Comparison of ENCODE assay signal across 19 mouse cellular contexts in the genomic region with DNA sequence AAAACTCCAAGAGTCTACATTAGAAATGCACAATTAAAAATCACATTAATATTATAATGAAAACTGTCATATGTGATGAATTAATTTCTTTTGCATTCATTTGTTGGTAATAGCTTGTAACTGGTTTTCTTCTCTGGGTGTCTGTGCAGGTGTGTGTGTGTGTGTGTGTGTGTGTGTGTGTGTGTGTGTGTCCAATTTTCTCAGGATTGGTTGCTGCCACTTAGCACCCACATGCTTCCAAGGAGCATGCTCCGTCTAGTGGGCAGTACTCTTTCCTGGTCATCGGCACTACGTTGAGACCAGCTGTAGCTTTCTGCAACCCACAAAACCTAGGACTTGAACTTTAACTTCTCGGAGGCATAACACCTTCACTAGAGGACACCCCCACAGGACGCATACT. TPM values are rescaled to one million over a fixed set of nuclear protein-coding genes. Genes with fewer than 3 reads are reported as not detected.
DNase-seq lines count a peak whose midpoint lies in the region; ATAC-seq and TF ChIP-seq lines count a peak whose summit lies in the region.
"Had no signal": no experiment of that assay in that cellular context is flagged by ENCODE, and none has a peak within 500 bp of the region (broad histone marks: within the 10 kb centered on the region; RNA-seq: fewer than 3 reads in every experiment).

No protein-coding gene starts in this region.

- no peaks in the 10 kb centered on the region for H3K27me3 ChIP-seq in hindbrain, embryonic 14.5 days (ENCODE audit: control insufficient read depth, insufficient read depth, low read length)
- H3K27me3 ChIP-seq in hindbrain, embryonic 12.5 days = no peaks in the 10 kb centered on the region
- H3K27me3 ChIP-seq in neural tube, embryonic 12.5 days (replicated peaks) = no peaks in the 10 kb centered on the region
- no peaks in the 10 kb centered on the region for H3K27me3 ChIP-seq in neural tube, embryonic 15.5 days (replicated peaks)
- H3K27me3 ChIP-seq in hindbrain, postnatal 0 days (ENCODE audit: insufficient read depth, low read length) = no peaks in the 10 kb centered on the region
- H3K27me3 ChIP-seq: embryonic facial prominence, embryonic 15.5 days; liver, embryonic 15.5 days; lung, embryonic 15.5 days had no signal

- no peak overlapping the region for H3K9ac ChIP-seq in hindbrain, embryonic 14.5 days
- H3K9ac ChIP-seq in hindbrain, embryonic 12.5 days = no peak overlapping the region
- H3K9ac ChIP-seq in neural tube, embryonic 12.5 days = no peak overlapping the region
- H3K9ac ChIP-seq in neural tube, embryonic 15.5 days (replicated peaks) = no peak overlapping the region
- no peak overlapping the region for H3K9ac ChIP-seq in hindbrain, postnatal 0 days (replicated peaks; ENCODE audit: low read length)
- H3K9ac ChIP-seq: embryonic facial prominence, embryonic 15.5 days; liver, embryonic 15.5 days; lung, embryonic 15.5 days had no signal

- H3K27ac ChIP-seq in hindbrain, embryonic 14.5 days = no peak overlapping the region
- no peak overlapping the region for H3K27ac ChIP-seq in hindbrain, embryonic 12.5 days
- H3K27ac ChIP-seq in neural tube, embryonic 12.5 days = no peak overlapping the region
- no peak overlapping the region for H3K27ac ChIP-seq in neural tube, embryonic 15.5 days (replicated peaks)
- no peak overlapping the region for H3K27ac ChIP-seq in hindbrain, postnatal 0 days
- H3K27ac ChIP-seq: embryonic facial prominence, embryonic 15.5 days; kidney, postnatal 0 days; liver, embryonic 15.5 days; lung, embryonic 15.5 days had no signal

- WGBS in hindbrain, embryonic 14.5 days = 91% methylated on average over 5 of the region's 5 CpGs
- WGBS in hindbrain, embryonic 12.5 days = 95% methylated on average over 5 of the region's 5 CpGs
- 90% methylated on average over 5 of the region's 5 CpGs for WGBS in neural tube, embryonic 12.5 days
- WGBS in neural tube, embryonic 15.5 days = 89% methylated on average over 5 of the region's 5 CpGs
- 89% methylated on average over 5 of the region's 5 CpGs for WGBS in hindbrain, postnatal 0 days

- H3K4me3 ChIP-seq in hindbrain, embryonic 14.5 days (replicated peaks; ENCODE audit: low read length) = no peak overlapping the region
- no peak overlapping the region for H3K4me3 ChIP-seq in hindbrain, embryonic 12.5 days
- H3K4me3 ChIP-seq in neural tube, embryonic 12.5 days = no peak overlapping the region
- H3K4me3 ChIP-seq in neural tube, embryonic 15.5 days (replicated peaks) = no peak overlapping the region
- no peak overlapping the region for H3K4me3 ChIP-seq in hindbrain, postnatal 0 days (ENCODE audit: low read length)
- H3K4me3 ChIP-seq: embryonic facial prominence, embryonic 15.5 days; liver, embryonic 15.5 days; lung, embryonic 15.5 days had no signal

- DNase-seq in hindbrain, embryonic 14.5 days (ENCODE audit: low spot score) = no peak
- no peak for DNase-seq in hindbrain, postnatal 0 days (ENCODE audit: low spot score)
- peak; percentile 22 for DNase-seq in naive thymus-derived CD4-positive, alpha-beta T cell, adult 2 months (ENCODE audit: low read depth)
- no peak for DNase-seq in urinary bladder, adult 2 months (ENCODE audit: low spot score)
- DNase-seq in lung, postnatal 36 days = no peak

- no peak overlapping the region for H3K4me2 ChIP-seq in hindbrain, embryonic 14.5 days (replicated peaks)
- no peak overlapping the region for H3K4me2 ChIP-seq in hindbrain, embryonic 12.5 days (replicated peaks)
- H3K4me2 ChIP-seq in neural tube, embryonic 12.5 days (replicated peaks) = no peak overlapping the region
- no peak overlapping the region for H3K4me2 ChIP-seq in neural tube, embryonic 15.5 days
- no peak overlapping the region for H3K4me2 ChIP-seq in hindbrain, postnatal 0 days (ENCODE audit: low read depth, low read length)
- H3K4me2 ChIP-seq: embryonic facial prominence, embryonic 15.5 days; heart, embryonic 11.5 days; liver, embryonic 15.5 days; lung, embryonic 15.5 days had no signal

- no peak for TF ChIP-seq CTCF in hindbrain, postnatal 0 days (IDR thresholded peaks at IDR 0.05; ENCODE audit: low read depth)

- H3K9me3 ChIP-seq in hindbrain, embryonic 14.5 days (ENCODE audit: control insufficient read depth, low read length) = no peaks in the 10 kb centered on the region
- no peaks in the 10 kb centered on the region for H3K9me3 ChIP-seq in hindbrain, embryonic 12.5 days (replicated peaks)
- no peaks in the 10 kb centered on the region for H3K9me3 ChIP-seq in neural tube, embryonic 12.5 days
- H3K9me3 ChIP-seq in neural tube, embryonic 15.5 days (replicated peaks) = no peaks in the 10 kb centered on the region
- no peaks in the 10 kb centered on the region for H3K9me3 ChIP-seq in hindbrain, postnatal 0 days (ENCODE audit: low read length)
- H3K9me3 ChIP-seq: embryonic facial prominence, embryonic 15.5 days; liver, embryonic 15.5 days; lung, embryonic 15.5 days had no signal

- no peaks in the 10 kb centered on the region for H3K4me1 ChIP-seq in hindbrain, embryonic 14.5 days (replicated peaks; ENCODE audit: control insufficient read depth, insufficient read depth, low read length)
- H3K4me1 ChIP-seq in hindbrain, embryonic 12.5 days = no peaks in the 10 kb centered on the region
- H3K4me1 ChIP-seq in neural tube, embryonic 12.5 days = no peaks in the 10 kb centered on the region
- H3K4me1 ChIP-seq in neural tube, embryonic 15.5 days = 0 out of 2 replicates have a peak, but pooled peaks cover 4% of the 10 kb centered on the region
- no peaks in the 10 kb centered on the region for H3K4me1 ChIP-seq in hindbrain, postnatal 0 days (ENCODE audit: insufficient read depth, low read length)

- H3K36me3 ChIP-seq in hindbrain, embryonic 14.5 days (replicated peaks; ENCODE audit: control insufficient read depth, insufficient read depth) = peaks cover 70% of the 10 kb centered on the region
- H3K36me3 ChIP-seq in hindbrain, embryonic 12.5 days = peaks cover 64% of the 10 kb centered on the region
- H3K36me3 ChIP-seq in neural tube, embryonic 12.5 days = peaks cover 77% of the 10 kb centered on the region
- peaks cover 62% of the 10 kb centered on the region for H3K36me3 ChIP-seq in neural tube, embryonic 15.5 days
- H3K36me3 ChIP-seq in hindbrain, postnatal 0 days (ENCODE audit: insufficient read depth, low read length) = peaks cover 50% of the 10 kb centered on the region

- ATAC-seq in hindbrain, embryonic 14.5 days (ENCODE audit: low FRiP score) = peak; percentile 15; the same call in 1 of the 2 replicates
- ATAC-seq in hindbrain, embryonic 12.5 days (ENCODE audit: low FRiP score) = no peak
- peak; percentile 33; the same call in 1 of the 2 replicates for ATAC-seq in neural tube, embryonic 12.5 days (ENCODE audit: low FRiP score, low read depth)
- ATAC-seq in neural tube, embryonic 15.5 days (ENCODE audit: low FRiP score) = no peak
- ATAC-seq in hindbrain, postnatal 0 days = peak; percentile 36; the same call in 1 of the 2 replicates

RNA-seq across cellular contexts. Expression of a gene that starts 27.9 kb away (rescaled TPM):
- polyA plus RNA-seq in hindbrain, embryonic 14.5 days (2014; fragmentation: Nextera tagmentation; extraction: Ambion mirVana) = 102 and 107 TPM in 2 replicates
- 91.6 and 107 TPM in 2 replicates for polyA plus RNA-seq in hindbrain, embryonic 12.5 days (2016; fragmentation: Nextera tagmentation; extraction: Ambion mirVana)
- 80.8 and 97.1 TPM in 2 replicates for polyA plus RNA-seq in neural tube, embryonic 12.5 days (2016; fragmentation: Nextera tagmentation; extraction: Ambion mirVana)
- polyA plus RNA-seq in neural tube, embryonic 15.5 days (2015; fragmentation: Nextera tagmentation; extraction: Ambion mirVana) = 81.2 and 94.1 TPM in 2 replicates
- 112 and 116 TPM in 2 replicates for total RNA-seq in hindbrain, postnatal 0 days (2014; rRNA removed)
- polyA plus RNA-seq in hindbrain, postnatal 0 days (2015; fragmentation: Nextera tagmentation; extraction: Ambion mirVana) = 58.5 and 71.4 TPM in 2 replicates
- 62.6 and 68.0 TPM in 2 replicates for polyA plus RNA-seq in urinary bladder, adult 2 months (2012; rRNA removed)

RNA-seq across cellular contexts. Expression of a gene that starts 45.6 kb away (rescaled TPM):
- polyA plus RNA-seq in hindbrain, embryonic 14.5 days (2014; fragmentation: Nextera tagmentation; extraction: Ambion mirVana) = not detected in 2 replicates
- not detected in 2 replicates for polyA plus RNA-seq in hindbrain, embryonic 12.5 days (2016; fragmentation: Nextera tagmentation; extraction: Ambion mirVana)
- polyA plus RNA-seq in neural tube, embryonic 12.5 days (2016; fragmentation: Nextera tagmentation; extraction: Ambion mirVana) = not detected in 2 replicates
- not detected in 2 replicates for polyA plus RNA-seq in neural tube, embryonic 15.5 days (2015; fragmentation: Nextera tagmentation; extraction: Ambion mirVana)
- 0.07 TPM in 1 of 2 replicates, not detected in the other for total RNA-seq in hindbrain, postnatal 0 days (2014; rRNA removed)
- not detected in 2 replicates for polyA plus RNA-seq in hindbrain, postnatal 0 days (2015; fragmentation: Nextera tagmentation; extraction: Ambion mirVana)
- polyA plus RNA-seq in urinary bladder, adult 2 months (2012; rRNA removed) = 17.2 and 21.2 TPM in 2 replicates
- total RNA-seq: adrenal gland, postnatal 14 days; gastrocnemius, postnatal 14 days; hematopoietic stem cell, adult 5-6 weeks had no signal
- polyA plus RNA-seq: heart, embryonic 11.5 days; heart, postnatal 0 days; spleen, adult 2 months; testis, adult 2 months had no signal

Comparison
In these comparisons a context has a peak if more than half of its experiments do, and no peak if none do; other contexts are left out.
1. ATAC-seq: peak in hindbrain, embryonic 14.5 days (single experiment), neural tube, embryonic 12.5 days (single experiment) and hindbrain, postnatal 0 days (single experiment); none in hindbrain, embryonic 12.5 days (single experiment) and neural tube, embryonic 15.5 days (single experiment).
2. RNA of a gene that starts 45.6 kb away (polyA plus RNA-seq): 17.2 to 21.2 TPM in urinary bladder, adult 2 months; not detected in hindbrain, postnatal 0 days, not detected in hindbrain, embryonic 12.5 days, not detected in neural tube, embryonic 12.5 days, not detected in hindbrain, embryonic 14.5 days and not detected in neural tube, embryonic 15.5 days; every median in the first group is over 10 times any median in the second.